Mouse (Mus musculus): ENCODE data around the gene Enoph1. TPM values are rescaled to one million over a fixed set of nuclear protein-coding genes. Genes with fewer than 3 reads are reported as not detected.

The Enoph1 gene
- polyA plus RNA-seq, 1 experiment from 2014 or later: 49.9 TPM

GRCm38 (mm10) chr5:100044621-100045020 is 4.8 kb downstream of the Enoph1 start:
- no peaks in the 10 kb centered on the region for H3K9me3 ChIP-seq (ENCODE audit: control insufficient read depth, low read length)
- no peaks in the 10 kb centered on the region; the same call in 1 of the 2 replicates for H3K36me3 ChIP-seq (ENCODE audit: control insufficient read depth, insufficient read depth, low read length)
- no peak for ATAC-seq (ENCODE audit: low read depth)
- H3K9ac ChIP-seq (replicated peaks; ENCODE audit: low read depth, low read length): no peak overlapping the region
- H3K4me1 ChIP-seq (ENCODE audit: control insufficient read depth, insufficient read depth, low read length): peaks cover 13% of the 10 kb centered on the region
- H3K4me2 ChIP-seq (ENCODE audit: low read depth, low read length): no peak overlapping the region
- no peak overlapping the region for H3K4me3 ChIP-seq (ENCODE audit: low read depth, low read length)
- WGBS: 74% methylated on average over 5 of the region's 5 CpGs
- H3K27me3 ChIP-seq (ENCODE audit: control insufficient read depth, insufficient read depth, low read length): no peaks in the 10 kb centered on the region
- no peak overlapping the region for H3K27ac ChIP-seq (ENCODE audit: low read depth, low read length)

- H3K4me2 ChIP-seq (ENCODE audit: low read depth, low read length): no peak overlapping the region
- H3K9me3 ChIP-seq (ENCODE audit: control insufficient read depth, low read length): no peaks in the 10 kb centered on the region
- peaks cover 8% of the 10 kb centered on the region for H3K4me1 ChIP-seq (ENCODE audit: control insufficient read depth, insufficient read depth, low read length)
- no peaks in the 10 kb centered on the region; the same call in 1 of the 2 replicates for H3K36me3 ChIP-seq (ENCODE audit: control insufficient read depth, insufficient read depth, low read length)
- H3K4me3 ChIP-seq (ENCODE audit: low read depth, low read length): no peak overlapping the region
- ATAC-seq (ENCODE audit: low read depth): no peak
- H3K27me3 ChIP-seq (ENCODE audit: control insufficient read depth, insufficient read depth, low read length): no peaks in the 10 kb centered on the region
- no peak overlapping the region for H3K9ac ChIP-seq (replicated peaks; ENCODE audit: low read depth, low read length)
- H3K27ac ChIP-seq (ENCODE audit: low read depth, low read length): no peak overlapping the region
- 76% methylated on average over 3 of the region's 3 CpGs for WGBS
Measured at GRCm38 (mm10) chr5:100046096-100046495, 6.3 kb downstream of the Enoph1 start.

- no peak overlapping the region for H3K9ac ChIP-seq (replicated peaks; ENCODE audit: low read depth, low read length)
- no peak for ATAC-seq (ENCODE audit: low read depth)
- H3K4me1 ChIP-seq (ENCODE audit: control insufficient read depth, insufficient read depth, low read length): no peaks in the 10 kb centered on the region; the same call in none of the 2 replicates
- H3K27me3 ChIP-seq (ENCODE audit: control insufficient read depth, insufficient read depth, low read length): no peaks in the 10 kb centered on the region
- no peak overlapping the region for H3K27ac ChIP-seq (ENCODE audit: low read depth, low read length)
- H3K36me3 ChIP-seq (ENCODE audit: control insufficient read depth, insufficient read depth, low read length): no peaks in the 10 kb centered on the region; the same call in 1 of the 2 replicates
- H3K4me2 ChIP-seq (ENCODE audit: low read depth, low read length): no peak overlapping the region
- H3K9me3 ChIP-seq (ENCODE audit: control insufficient read depth, low read length): no peaks in the 10 kb centered on the region
- H3K4me3 ChIP-seq (ENCODE audit: low read depth, low read length): no peak overlapping the region
- WGBS: 69% methylated on average over 8 of the region's 8 CpGs
Measured at GRCm38 (mm10) chr5:100047143-100047640, 7.4 kb downstream of the Enoph1 start.

- no peak for ATAC-seq (ENCODE audit: low read depth)
Measured at GRCm38 (mm10) chr5:100047871-100048270, 8.1 kb downstream of the Enoph1 start.

GRCm38 (mm10) chr5:100049904-100050303 is 10.1 kb downstream of the Enoph1 start:
- WGBS: 93% methylated on average over 3 of the region's 3 CpGs
- H3K27me3 ChIP-seq (ENCODE audit: control insufficient read depth, insufficient read depth, low read length): no peaks in the 10 kb centered on the region
- H3K4me3 ChIP-seq (ENCODE audit: low read depth, low read length): no peak overlapping the region
- H3K4me1 ChIP-seq (ENCODE audit: control insufficient read depth, insufficient read depth, low read length): peaks cover 2% of the 10 kb centered on the region; the same call in 1 of the 2 replicates
- no peak overlapping the region for H3K9ac ChIP-seq (replicated peaks; ENCODE audit: low read depth, low read length)
- no peaks in the 10 kb centered on the region for H3K9me3 ChIP-seq (ENCODE audit: control insufficient read depth, low read length)
- no peak overlapping the region for H3K4me2 ChIP-seq (ENCODE audit: low read depth, low read length)
- ATAC-seq (ENCODE audit: low read depth): no peak
- H3K27ac ChIP-seq (ENCODE audit: low read depth, low read length): no peak overlapping the region
- no peaks in the 10 kb centered on the region for H3K36me3 ChIP-seq (ENCODE audit: control insufficient read depth, insufficient read depth, low read length)

More at GRCm38 (mm10) chr5:100047871-100048270, 8.1 kb downstream of the Enoph1 start:
- H3K36me3 ChIP-seq (ENCODE audit: control insufficient read depth, insufficient read depth, low read length): no peaks in the 10 kb centered on the region; the same call in 1 of the 2 replicates
- no peaks in the 10 kb centered on the region for H3K9me3 ChIP-seq (ENCODE audit: control insufficient read depth, low read length)
- no peak overlapping the region for H3K4me2 ChIP-seq (ENCODE audit: low read depth, low read length)
- no peak overlapping the region for H3K9ac ChIP-seq (replicated peaks; ENCODE audit: low read depth, low read length)
- H3K4me3 ChIP-seq (ENCODE audit: low read depth, low read length): no peak overlapping the region
- WGBS: 53% methylated on average over 7 of the region's 7 CpGs
- no peak overlapping the region for H3K27ac ChIP-seq (ENCODE audit: low read depth, low read length)
- no peaks in the 10 kb centered on the region; the same call in none of the 2 replicates for H3K4me1 ChIP-seq (ENCODE audit: control insufficient read depth, insufficient read depth, low read length)
- no peaks in the 10 kb centered on the region for H3K27me3 ChIP-seq (ENCODE audit: control insufficient read depth, insufficient read depth, low read length)

GRCm38 (mm10) chr5:100052728-100053127 is 12.9 kb downstream of the Enoph1 start:
- no peaks in the 10 kb centered on the region for H3K9me3 ChIP-seq (ENCODE audit: control insufficient read depth, low read length)
- H3K4me3 ChIP-seq (ENCODE audit: low read depth, low read length): no peak overlapping the region
- H3K4me2 ChIP-seq (ENCODE audit: low read depth, low read length): no peak overlapping the region
- H3K27me3 ChIP-seq (ENCODE audit: control insufficient read depth, insufficient read depth, low read length): no peaks in the 10 kb centered on the region
- ATAC-seq (ENCODE audit: low read depth): no peak
- whole genome bisulfite sequencing: 87% methylated on average over 7 of the region's 7 CpGs
- H3K9ac ChIP-seq (replicated peaks; ENCODE audit: low read depth, low read length): no peak overlapping the region
- no peak overlapping the region for H3K27ac ChIP-seq (ENCODE audit: low read depth, low read length)
- H3K4me1 ChIP-seq (ENCODE audit: control insufficient read depth, insufficient read depth, low read length): peaks cover 7% of the 10 kb centered on the region; the same call in 1 of the 2 replicates
- H3K36me3 ChIP-seq (ENCODE audit: control insufficient read depth, insufficient read depth, low read length): no peaks in the 10 kb centered on the region

- Histone ChIP-seq H3K9me3 (ENCODE audit: control insufficient read depth, low read length) (no peaks in the 10 kb centered on the region), H3K36me3 (ENCODE audit: control insufficient read depth, insufficient read depth, low read length) (peaks cover 5% of the 10 kb centered on the region; the same call in 1 of the 2 replicates), H3K4me1 (ENCODE audit: control insufficient read depth, insufficient read depth, low read length) (peaks cover 10% of the 10 kb centered on the region; the same call in 1 of the 2 replicates), H3K4me3 (ENCODE audit: low read depth, low read length) (no peak overlapping the region), H3K9ac (replicated peaks; ENCODE audit: low read depth, low read length) (no peak overlapping the region), H3K27ac (ENCODE audit: low read depth, low read length) (no peak overlapping the region), H3K4me2 (ENCODE audit: low read depth, low read length) (no peak overlapping the region), H3K27me3 (ENCODE audit: control insufficient read depth, insufficient read depth, low read length) (no peaks in the 10 kb centered on the region)
- no peak for ATAC-seq (ENCODE audit: low read depth)
- 79% methylated on average over 11 of the region's 11 CpGs for WGBS
Measured at GRCm38 (mm10) chr5:100054807-100055547, 15.2 kb downstream of the Enoph1 start.

GRCm38 (mm10) chr5:100055866-100056369 is 16.1 kb downstream of the Enoph1 start:
- Histone ChIP-seq H3K4me2 (ENCODE audit: low read depth, low read length) (no peak overlapping the region), H3K27me3 (ENCODE audit: control insufficient read depth, insufficient read depth, low read length) (no peaks in the 10 kb centered on the region), H3K36me3 (ENCODE audit: control insufficient read depth, insufficient read depth, low read length) (peaks cover 13% of the 10 kb centered on the region), H3K4me1 (ENCODE audit: control insufficient read depth, insufficient read depth, low read length) (peaks cover 10% of the 10 kb centered on the region; the same call in 1 of the 2 replicates), H3K9me3 (ENCODE audit: control insufficient read depth, low read length) (no peaks in the 10 kb centered on the region), H3K9ac (replicated peaks; ENCODE audit: low read depth, low read length) (no peak overlapping the region), H3K4me3 (ENCODE audit: low read depth, low read length) (no peak overlapping the region), H3K27ac (ENCODE audit: low read depth, low read length) (no peak overlapping the region)
- 57% methylated on average over 5 of the region's 5 CpGs for WGBS
- no peak for ATAC-seq (ENCODE audit: low read depth)

Data from neural tube, embryonic 14.5 days (tissue).